Mouse (Mus musculus): ENCODE data around the gene Olfr553. TPM values are rescaled to one million over a fixed set of nuclear protein-coding genes. Genes with fewer than 3 reads are reported as not detected.

The Olfr553 gene
- total and polyA plus RNA-seq, 3 experiments, result not detected

- Histone ChIP-seq H3K79me2 (ENCODE audit: control insufficient read depth, insufficient read depth, low read length, poor library complexity) (no peaks in the 10 kb centered on the region), H3K9me3 (replicated peaks; ENCODE audit: insufficient read depth, low read length) (no peaks in the 10 kb centered on the region), H3K27me3 (ENCODE audit: control insufficient read depth in 1 of 2, insufficient read depth in 2 of 2, low read length in 2 of 2) (no peaks in the 10 kb centered on the region; a peak in 1 of 4 replicates), H3K27ac (ENCODE audit: control insufficient read depth, low read depth, low read length) (no peak within 1 kb of the TSS), H3K36me3 (ENCODE audit: control insufficient read depth in 1 of 2, insufficient read depth in 2 of 2, low read length in 2 of 2) (no peaks in the 10 kb centered on the region; a peak in 1 of 4 replicates), H3K4me1 (ENCODE audit: control insufficient read depth in 1 of 2, insufficient read depth in 2 of 2, low read length in 2 of 2) (no peaks in the 10 kb centered on the region; a peak in 1 of 4 replicates), H3K4me3 (ENCODE audit: control insufficient read depth in 1 of 2, insufficient read depth in 1 of 2, low read depth in 2 of 2, low read length in 2 of 2) (peak within 1 kb of the TSS; percentile 73 to 100), H3K9ac (ENCODE audit: control insufficient read depth, low read depth, low read length, poor library complexity, severe bottlenecking) (peak within 1 kb of the TSS; percentile 67)
- TF ChIP-seq ELF1 (IDR thresholded peaks at IDR 0.05; ENCODE audit: low read depth, low read length), result peak; percentile 70
- no peak for TF ChIP-seq E2F4 (IDR thresholded peaks at IDR 0.05; ENCODE audit: borderline replicate concordance, low read depth, low read length)
- peak; percentile 46; the same call in 1 of the 2 replicates for TF ChIP-seq HCFC1 (IDR thresholded peaks at IDR 0.05; ENCODE audit: low read depth, low read length)
- TF ChIP-seq MXI1 (IDR thresholded peaks at IDR 0.05; ENCODE audit: low read depth, low read length), result peak; percentile 64
- no peak for TF ChIP-seq USF2 (IDR thresholded peaks at IDR 0.05; ENCODE audit: borderline replicate concordance in 1 of 2, insufficient read depth in 1 of 2, low read depth in 1 of 2, low read length in 2 of 2)
- peak in 1 of 2 experiments; percentile 40; a peak in 1 of 4 replicates for TF ChIP-seq POLR2A (IDR thresholded peaks at IDR 0.05; ENCODE audit: control insufficient read depth in 1 of 2, insufficient read depth in 1 of 2, low read depth in 1 of 2, low read length in 2 of 2, poor library complexity in 1 of 2)
- TF ChIP-seq ETS1 (IDR thresholded peaks at IDR 0.05; ENCODE audit: low read depth, low read length), result peak; percentile 55
- TF ChIP-seq SIN3A (IDR thresholded peaks at IDR 0.05; ENCODE audit: low read length), result peak; percentile 86
- peak; percentile 94 for DNase-seq (ENCODE audit: low read depth, low spot score)
Observed at GRCm38 (mm10) chr7:102564999-102565997, 52.7 kb downstream of the Olfr553 start, which contains the start of gene Trim21. TSS of gene Trim21 (minus strand) at chr7:102565486.

Other genes with a start within 250 kb of the Olfr553 start
- 147 and 154 TPM in 2 replicates for gene Rrm1, start 176.5 kb downstream of the Olfr553 start, total RNA-seq (2012; rRNA removed)
- 100 to 1,000 TPM in 1 of 2 experiments, not detected in 1; 228 TPM for gene Rrm1, start 176.5 kb downstream of the Olfr553 start, polyA plus RNA-seq (2012; ENCODE audit: insufficient read depth in 1 of 2, insufficient read length in 2 of 2, low read depth in 1 of 2, low replicate concordance in 2 of 2, missing spikeins in 1 of 2)
- 0.12 TPM in 1 of 2 replicates, not detected in the other for gene Olfr543, start 136.5 kb downstream of the Olfr553 start, total RNA-seq (2012; rRNA removed)
- gene Olfr543, start 136.5 kb downstream of the Olfr553 start, polyA plus RNA-seq (2012; ENCODE audit: insufficient read depth in 1 of 2, insufficient read length in 2 of 2, low read depth in 1 of 2, low replicate concordance in 2 of 2, missing spikeins in 1 of 2), result under 1 TPM in 1 of 2 experiments, not detected in 1; 0.61 TPM
- 0.04 and 0.07 TPM in 2 replicates for gene Olfr544, start 129.9 kb downstream of the Olfr553 start, total RNA-seq (2012; rRNA removed)
- under 1 TPM in 1 of 2 experiments, not detected in 1; 0.07 TPM for gene Olfr544, start 129.9 kb downstream of the Olfr553 start, polyA plus RNA-seq (2012; ENCODE audit: insufficient read depth in 1 of 2, insufficient read length in 2 of 2, low read depth in 1 of 2, low replicate concordance in 2 of 2, missing spikeins in 1 of 2)
- gene Olfr545, start 118.6 kb downstream of the Olfr553 start, total RNA-seq (2012; rRNA removed), result 0.12 TPM in 1 of 2 replicates, not detected in the other
- under 1 TPM in 1 of 2 experiments, not detected in 1; 0.25 TPM for gene Olfr545, start 118.6 kb downstream of the Olfr553 start, polyA plus RNA-seq (2012; ENCODE audit: insufficient read depth in 1 of 2, insufficient read length in 2 of 2, low read depth in 1 of 2, low replicate concordance in 2 of 2, missing spikeins in 1 of 2)
- not detected in 2 replicates for gene Olfr547, start 83.5 kb downstream of the Olfr553 start, total RNA-seq (2012; rRNA removed)
- not detected for gene Olfr547, start 83.5 kb downstream of the Olfr553 start, polyA plus RNA-seq (2012; ENCODE audit: insufficient read depth in 1 of 2, insufficient read length in 2 of 2, low read depth in 1 of 2, low replicate concordance in 2 of 2, missing spikeins in 1 of 2)
- gene Olfr548-ps1, start 77.3 kb downstream of the Olfr553 start, total RNA-seq (2012; rRNA removed), result not detected in 2 replicates
- not detected for gene Olfr548-ps1, start 77.3 kb downstream of the Olfr553 start, polyA plus RNA-seq (2012; ENCODE audit: insufficient read depth in 1 of 2, insufficient read length in 2 of 2, low read depth in 1 of 2, low replicate concordance in 2 of 2, missing spikeins in 1 of 2)
- not detected in 2 replicates for gene Olfr549, start 68.3 kb downstream of the Olfr553 start, total RNA-seq (2012; rRNA removed)
- not detected for gene Olfr549, start 68.3 kb downstream of the Olfr553 start, polyA plus RNA-seq (2012; ENCODE audit: insufficient read depth in 1 of 2, insufficient read length in 2 of 2, low read depth in 1 of 2, low replicate concordance in 2 of 2, missing spikeins in 1 of 2)
- gene Trim21, start 52.7 kb downstream of the Olfr553 start, total RNA-seq (2012; rRNA removed), result 1.3 and 3.3 TPM in 2 replicates
- gene Trim21, start 52.7 kb downstream of the Olfr553 start, polyA plus RNA-seq (2012; ENCODE audit: insufficient read depth in 1 of 2, insufficient read length in 2 of 2, low read depth in 1 of 2, low replicate concordance in 2 of 2, missing spikeins in 1 of 2), result 1 to 10 TPM in 1 of 2 experiments, not detected in 1; 2.8 TPM
- not detected in 2 replicates for gene Olfr550, start 46.8 kb downstream of the Olfr553 start, total RNA-seq (2012; rRNA removed)
- gene Olfr550, start 46.8 kb downstream of the Olfr553 start, polyA plus RNA-seq (2012; ENCODE audit: insufficient read depth in 1 of 2, insufficient read length in 2 of 2, low read depth in 1 of 2, low replicate concordance in 2 of 2, missing spikeins in 1 of 2), result not detected
- gene Olfr551, start 26.3 kb downstream of the Olfr553 start, total RNA-seq (2012; rRNA removed), result not detected in 2 replicates
- gene Olfr551, start 26.3 kb downstream of the Olfr553 start, polyA plus RNA-seq (2012; ENCODE audit: insufficient read depth in 1 of 2, insufficient read length in 2 of 2, low read depth in 1 of 2, low replicate concordance in 2 of 2, missing spikeins in 1 of 2), result not detected
- gene Olfr552, start 20.4 kb downstream of the Olfr553 start, total RNA-seq (2012; rRNA removed), result not detected in 2 replicates
- not detected for gene Olfr552, start 20.4 kb downstream of the Olfr553 start, polyA plus RNA-seq (2012; ENCODE audit: insufficient read depth in 1 of 2, insufficient read length in 2 of 2, low read depth in 1 of 2, low replicate concordance in 2 of 2, missing spikeins in 1 of 2)
- not detected in 2 replicates for gene Olfr554, start 20.2 kb upstream of the Olfr553 start, total RNA-seq (2012; rRNA removed)
- not detected for gene Olfr554, start 20.2 kb upstream of the Olfr553 start, polyA plus RNA-seq (2012; ENCODE audit: insufficient read depth in 1 of 2, insufficient read length in 2 of 2, low read depth in 1 of 2, low replicate concordance in 2 of 2, missing spikeins in 1 of 2)
- gene Olfr555, start 40.6 kb upstream of the Olfr553 start, total RNA-seq (2012; rRNA removed), result not detected in 2 replicates
- gene Olfr555, start 40.6 kb upstream of the Olfr553 start, polyA plus RNA-seq (2012; ENCODE audit: insufficient read depth in 1 of 2, insufficient read length in 2 of 2, low read depth in 1 of 2, low replicate concordance in 2 of 2, missing spikeins in 1 of 2), result not detected
- gene Olfr556, start 46.7 kb upstream of the Olfr553 start, total RNA-seq (2012; rRNA removed), result not detected in 2 replicates
- not detected for gene Olfr556, start 46.7 kb upstream of the Olfr553 start, polyA plus RNA-seq (2012; ENCODE audit: insufficient read depth in 1 of 2, insufficient read length in 2 of 2, low read depth in 1 of 2, low replicate concordance in 2 of 2, missing spikeins in 1 of 2)
- not detected in 2 replicates for gene Trim68, start 69.1 kb upstream of the Olfr553 start, total RNA-seq (2012; rRNA removed)
- gene Trim68, start 69.1 kb upstream of the Olfr553 start, polyA plus RNA-seq (2012; ENCODE audit: insufficient read depth in 1 of 2, insufficient read length in 2 of 2, low read depth in 1 of 2, low replicate concordance in 2 of 2, missing spikeins in 1 of 2), result not detected
- gene Olfr557, start 77.7 kb upstream of the Olfr553 start, total RNA-seq (2012; rRNA removed), result not detected in 2 replicates
- not detected for gene Olfr557, start 77.7 kb upstream of the Olfr553 start, polyA plus RNA-seq (2012; ENCODE audit: insufficient read depth in 1 of 2, insufficient read length in 2 of 2, low read depth in 1 of 2, low replicate concordance in 2 of 2, missing spikeins in 1 of 2)
- gene Olfr558, start 84.0 kb upstream of the Olfr553 start, total RNA-seq (2012; rRNA removed), result not detected in 2 replicates
- not detected for gene Olfr558, start 84.0 kb upstream of the Olfr553 start, polyA plus RNA-seq (2012; ENCODE audit: insufficient read depth in 1 of 2, insufficient read length in 2 of 2, low read depth in 1 of 2, low replicate concordance in 2 of 2, missing spikeins in 1 of 2)
- not detected in 2 replicates for gene Olfr33, start 100.9 kb upstream of the Olfr553 start, total RNA-seq (2012; rRNA removed)
- not detected for gene Olfr33, start 100.9 kb upstream of the Olfr553 start, polyA plus RNA-seq (2012; ENCODE audit: insufficient read depth in 1 of 2, insufficient read length in 2 of 2, low read depth in 1 of 2, low replicate concordance in 2 of 2, missing spikeins in 1 of 2)
- gene Olfr559, start 109.3 kb upstream of the Olfr553 start, total RNA-seq (2012; rRNA removed), result not detected in 2 replicates
- gene Olfr559, start 109.3 kb upstream of the Olfr553 start, polyA plus RNA-seq (2012; ENCODE audit: insufficient read depth in 1 of 2, insufficient read length in 2 of 2, low read depth in 1 of 2, low replicate concordance in 2 of 2, missing spikeins in 1 of 2), result not detected
- not detected in 2 replicates for gene Olfr560, start 141.1 kb upstream of the Olfr553 start, total RNA-seq (2012; rRNA removed)
- not detected for gene Olfr560, start 141.1 kb upstream of the Olfr553 start, polyA plus RNA-seq (2012; ENCODE audit: insufficient read depth in 1 of 2, insufficient read length in 2 of 2, low read depth in 1 of 2, low replicate concordance in 2 of 2, missing spikeins in 1 of 2)
- not detected in 2 replicates for gene Olfr78, start 141.3 kb upstream of the Olfr553 start, total RNA-seq (2012; rRNA removed)
- gene Olfr78, start 141.3 kb upstream of the Olfr553 start, polyA plus RNA-seq (2012; ENCODE audit: insufficient read depth in 1 of 2, insufficient read length in 2 of 2, low read depth in 1 of 2, low replicate concordance in 2 of 2, missing spikeins in 1 of 2), result not detected
- not detected in 2 replicates for gene Olfr561, start 153.0 kb upstream of the Olfr553 start, total RNA-seq (2012; rRNA removed)
- gene Olfr561, start 153.0 kb upstream of the Olfr553 start, polyA plus RNA-seq (2012; ENCODE audit: insufficient read depth in 1 of 2, insufficient read length in 2 of 2, low read depth in 1 of 2, low replicate concordance in 2 of 2, missing spikeins in 1 of 2), result not detected
- gene Olfr564, start 185.3 kb upstream of the Olfr553 start, total RNA-seq (2012; rRNA removed), result not detected in 2 replicates
- not detected for gene Olfr564, start 185.3 kb upstream of the Olfr553 start, polyA plus RNA-seq (2012; ENCODE audit: insufficient read depth in 1 of 2, insufficient read length in 2 of 2, low read depth in 1 of 2, low replicate concordance in 2 of 2, missing spikeins in 1 of 2)
- not detected in 2 replicates for gene Olfr566, start 240.5 kb upstream of the Olfr553 start, total RNA-seq (2012; rRNA removed)
- not detected for gene Olfr566, start 240.5 kb upstream of the Olfr553 start, polyA plus RNA-seq (2012; ENCODE audit: insufficient read depth in 1 of 2, insufficient read length in 2 of 2, low read depth in 1 of 2, low replicate concordance in 2 of 2, missing spikeins in 1 of 2)